Mouse (Mus musculus) thymus, adult 2 months (tissue): Measurements from ENCODE around the gene Ubald2.

Source experiments
- CTCF ChIP-seq: fragments of 200-500 bp; IDR thresholded peaks from 2 replicates; pipeline ENCODE4 v1.5.1; 2012; ENCODE audit warnings: mild to moderate bottlenecking, control low read depth, low read length, moderate library complexity, borderline replicate concordance; ENCODE audit not compliant: control insufficient read depth, poor library complexity, insufficient read depth; ENCODE audit errors: extremely low read depth
- POLR2A ChIP-seq: fragments of 200-500 bp; IDR thresholded peaks from 2 replicates; pipeline ENCODE4 v1.6.1; 2012; ENCODE audit warnings: mild to moderate bottlenecking, low read length, control low read depth, moderate library complexity; ENCODE audit not compliant: control insufficient read depth, poor library complexity, insufficient read depth; ENCODE audit errors: extremely low read depth

- no peak for TF ChIP-seq POLR2A
- no peak for TF ChIP-seq CTCF
These were observed 9.4 kb downstream of the Ubald2 start for GRCm38 (mm10) chr11:116443311-116443710.
